Mouse (Mus musculus): ENCODE measurements at regions not wholly inside any gene's neighbourhood (a gene's known extent, or its start where the extent isn't known, plus 50 kb on each side); places are given as distances from the start of the nearest gene placed in this dataset.

DNA sequence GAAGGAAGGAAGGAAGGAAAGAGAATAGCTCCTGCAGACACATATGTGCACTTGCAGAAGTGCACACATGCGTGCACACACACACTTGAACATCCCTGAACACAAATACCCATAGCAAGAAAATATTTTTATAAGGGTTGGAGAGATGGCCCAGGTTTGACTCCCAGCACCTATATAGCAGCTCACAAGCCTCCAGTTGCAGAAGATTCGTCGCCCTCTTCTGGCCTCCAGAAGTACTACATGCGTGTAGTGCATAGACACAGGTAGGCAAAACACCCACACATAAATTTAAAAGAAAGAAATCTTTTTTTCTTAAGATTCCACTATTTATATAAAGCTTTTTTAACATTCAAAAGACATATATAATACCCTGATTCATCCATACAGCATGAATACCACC is 111.8 kb upstream of the Agap1 start:
- Histone ChIP-seq H3K9ac (replicated peaks; ENCODE audit: low read depth) (no peak overlapping the region), H3K9me3 (ENCODE audit: low read length) (no peaks in the 10 kb centered on the region), H3K27me3 (replicated peaks; ENCODE audit: insufficient read depth, low read length) (no peaks in the 10 kb centered on the region), H3K4me3 (ENCODE audit: low read depth, low read length) (no peak overlapping the region), H3K4me2 (replicated peaks; ENCODE audit: low read depth, low read length) (no peak overlapping the region), H3K36me3 (ENCODE audit: insufficient read depth, low read length) (no peaks in the 10 kb centered on the region), H3K27ac (ENCODE audit: low read length) (no peak overlapping the region), H3K4me1 (ENCODE audit: insufficient read depth, low read depth, low read length) (no peaks in the 10 kb centered on the region)
- WGBS, result 42% methylated on average over 4 of the region's 4 CpGs
- ATAC-seq, result no peak
- DNase-seq (ENCODE audit: low spot score), result no peak
- TF ChIP-seq CTCF (IDR thresholded peaks at IDR 0.05) (peak; percentile 52), EP300 (IDR thresholded peaks at IDR 0.05) (no peak)

- H3K4me1 ChIP-seq (ENCODE audit: insufficient read depth, low read depth, low read length), result no peaks in the 10 kb centered on the region
- 33% methylated on average over 6 of the region's 6 CpGs for WGBS
- no peak overlapping the region for H3K27ac ChIP-seq (ENCODE audit: low read length)
- no peak for DNase-seq (ENCODE audit: low spot score)
- ATAC-seq, result no peak
- no peak overlapping the region for H3K4me2 ChIP-seq (replicated peaks; ENCODE audit: low read depth, low read length)
- no peaks in the 10 kb centered on the region for H3K9me3 ChIP-seq (ENCODE audit: low read length)
- H3K9ac ChIP-seq (replicated peaks; ENCODE audit: low read depth), result no peak overlapping the region
- no peak for TF ChIP-seq EP300 (IDR thresholded peaks at IDR 0.05)
- TF ChIP-seq CTCF (IDR thresholded peaks at IDR 0.05), result peak; percentile 80
- H3K4me3 ChIP-seq (ENCODE audit: low read depth, low read length), result no peak overlapping the region
- H3K36me3 ChIP-seq (ENCODE audit: insufficient read depth, low read length), result no peaks in the 10 kb centered on the region
- H3K27me3 ChIP-seq (replicated peaks; ENCODE audit: insufficient read depth, low read length), result no peaks in the 10 kb centered on the region
Observed at GRCm38 (mm10) chr1:89344546-89344945, 110.1 kb upstream of the Agap1 start.

DNA sequence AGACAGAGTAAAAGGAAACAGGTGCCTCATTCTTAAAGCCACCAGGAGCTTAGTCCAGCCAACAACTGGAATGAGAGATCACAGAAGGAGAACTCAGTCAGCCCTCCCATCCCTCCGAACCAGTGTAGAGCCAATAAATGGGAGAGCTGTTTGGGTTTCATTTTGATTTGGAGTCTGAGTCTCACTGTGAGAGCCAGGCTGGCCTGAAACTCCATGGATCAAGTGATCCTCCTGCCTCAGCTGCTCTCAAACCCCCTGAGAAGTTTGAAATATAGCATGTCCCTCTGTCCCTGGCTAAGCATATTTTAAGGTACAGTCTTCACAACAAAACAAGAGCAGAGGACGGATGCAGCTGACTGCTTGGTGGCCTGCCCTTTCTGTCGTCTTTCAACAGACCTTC is 107.3 kb upstream of the Agap1 start:
- Histone ChIP-seq H3K27me3 (replicated peaks; ENCODE audit: insufficient read depth, low read length) (no peaks in the 10 kb centered on the region), H3K4me2 (replicated peaks; ENCODE audit: low read depth, low read length) (no peak overlapping the region), H3K4me1 (ENCODE audit: insufficient read depth, low read depth, low read length) (no peaks in the 10 kb centered on the region), H3K9me3 (ENCODE audit: low read length) (no peaks in the 10 kb centered on the region), H3K36me3 (ENCODE audit: insufficient read depth, low read length) (no peaks in the 10 kb centered on the region), H3K27ac (ENCODE audit: low read length) (no peak overlapping the region), H3K9ac (replicated peaks; ENCODE audit: low read depth) (no peak overlapping the region), H3K4me3 (ENCODE audit: low read depth, low read length) (no peak overlapping the region)
- ATAC-seq (no peak), DNase-seq (ENCODE audit: low spot score) (no peak)
- TF ChIP-seq EP300 (IDR thresholded peaks at IDR 0.05), result no peak
- no peak for TF ChIP-seq CTCF (IDR thresholded peaks at IDR 0.05)
- 77% methylated on average over 3 of the region's 3 CpGs for WGBS

DNA sequence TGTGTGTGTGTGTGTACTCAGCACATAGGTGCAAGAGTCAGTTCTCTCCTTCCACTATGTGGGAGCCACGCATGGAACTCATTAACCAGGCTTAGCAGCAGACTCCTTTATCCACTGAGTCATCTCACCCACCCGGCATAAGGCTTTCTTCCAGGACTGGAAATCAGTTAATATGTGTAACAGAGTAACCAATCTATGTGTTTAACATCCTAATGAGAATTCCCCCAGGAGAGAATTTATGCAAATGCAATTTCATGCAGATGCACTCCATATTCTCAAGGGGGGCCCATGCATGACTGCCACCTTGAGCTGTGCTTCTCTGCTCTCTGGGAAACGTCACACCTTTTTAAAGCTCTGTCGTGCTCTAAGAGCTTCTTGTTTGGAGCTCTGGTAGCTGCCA is 101.7 kb upstream of the Agap1 start:
- Histone ChIP-seq H3K4me2 (replicated peaks; ENCODE audit: low read depth, low read length) (no peak overlapping the region), H3K27ac (ENCODE audit: low read length) (no peak overlapping the region), H3K9ac (replicated peaks; ENCODE audit: low read depth) (no peak overlapping the region), H3K9me3 (ENCODE audit: low read length) (no peaks in the 10 kb centered on the region; the same call in 1 of the 2 replicates), H3K27me3 (replicated peaks; ENCODE audit: insufficient read depth, low read length) (no peaks in the 10 kb centered on the region), H3K36me3 (ENCODE audit: insufficient read depth, low read length) (no peaks in the 10 kb centered on the region), H3K4me3 (ENCODE audit: low read depth, low read length) (no peak overlapping the region), H3K4me1 (ENCODE audit: insufficient read depth, low read depth, low read length) (no peaks in the 10 kb centered on the region)
- ATAC-seq (no peak), DNase-seq (ENCODE audit: low spot score) (no peak)
- WGBS, result 58% methylated on average over 4 of the region's 4 CpGs
- TF ChIP-seq EP300 (IDR thresholded peaks at IDR 0.05) (no peak), CTCF (IDR thresholded peaks at IDR 0.05) (no peak)

GRCm38 (mm10) chr1:89359257-89359656 is 95.3 kb upstream of the Agap1 start:
- no peak for TF ChIP-seq EP300 (IDR thresholded peaks at IDR 0.05)
- TF ChIP-seq CTCF (IDR thresholded peaks at IDR 0.05), result no peak
- Histone ChIP-seq H3K27me3 (replicated peaks; ENCODE audit: insufficient read depth, low read length) (no peaks in the 10 kb centered on the region), H3K4me1 (ENCODE audit: insufficient read depth, low read depth, low read length) (no peaks in the 10 kb centered on the region), H3K4me2 (replicated peaks; ENCODE audit: low read depth, low read length) (no peak overlapping the region), H3K4me3 (ENCODE audit: low read depth, low read length) (no peak overlapping the region), H3K27ac (ENCODE audit: low read length) (no peak overlapping the region), H3K9ac (replicated peaks; ENCODE audit: low read depth) (no peak overlapping the region), H3K9me3 (ENCODE audit: low read length) (no peaks in the 10 kb centered on the region; the same call in 1 of the 2 replicates), H3K36me3 (ENCODE audit: insufficient read depth, low read length) (no peaks in the 10 kb centered on the region)
- no peak for ATAC-seq
- no peak for DNase-seq (ENCODE audit: low spot score)
- WGBS, result 58% methylated on average over 3 of the region's 3 CpGs

- H3K27ac ChIP-seq (ENCODE audit: low read length), result no peak overlapping the region
- no peaks in the 10 kb centered on the region for H3K9me3 ChIP-seq (ENCODE audit: low read length)
- no peak overlapping the region for H3K4me2 ChIP-seq (replicated peaks; ENCODE audit: low read depth, low read length)
- no peaks in the 10 kb centered on the region for H3K36me3 ChIP-seq (ENCODE audit: insufficient read depth, low read length)
- 53% methylated on average over 12 of the region's 12 CpGs for WGBS
- no peak overlapping the region for H3K4me3 ChIP-seq (ENCODE audit: low read depth, low read length)
- H3K9ac ChIP-seq (replicated peaks; ENCODE audit: low read depth), result no peak overlapping the region
- DNase-seq (ENCODE audit: low spot score), result no peak
- TF ChIP-seq EP300 (IDR thresholded peaks at IDR 0.05) (no peak), CTCF (IDR thresholded peaks at IDR 0.05) (0 out of 2 replicates have a peak, but pooled peaks have one; percentile 17)
- H3K27me3 ChIP-seq (replicated peaks; ENCODE audit: insufficient read depth, low read length), result no peaks in the 10 kb centered on the region
- ATAC-seq, result no peak
- H3K4me1 ChIP-seq (ENCODE audit: insufficient read depth, low read depth, low read length), result no peaks in the 10 kb centered on the region
Observed at GRCm38 (mm10) chr1:89364547-89365305, 89.9 kb upstream of the Agap1 start.

Measured in lung, postnatal 0 days (tissue).